Mouse (Mus musculus): ENCODE results near the gene Gm42906.

DNA sequence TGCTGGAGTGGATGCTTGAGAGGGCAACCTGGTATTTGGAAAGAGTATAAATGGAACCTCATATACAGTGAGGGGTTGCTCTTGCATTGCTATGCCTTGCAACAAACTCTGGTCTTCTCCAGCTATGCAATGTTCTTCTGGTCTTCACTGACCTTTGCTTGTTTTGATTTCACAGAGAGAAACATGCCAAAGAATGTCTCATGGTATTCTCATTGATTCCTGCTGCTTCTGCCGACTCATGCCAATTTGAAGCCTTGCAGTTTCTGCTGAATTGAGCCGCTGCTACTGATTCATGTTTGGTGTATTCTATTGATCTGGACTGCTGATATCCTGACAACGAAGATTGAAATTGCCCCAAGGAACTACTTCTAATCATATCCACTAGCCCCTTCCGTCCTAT is 134.4 kb downstream of the Gm42906 start:
- TF ChIP-seq POLR2A (IDR thresholded peaks at IDR 0.05; ENCODE audit: low read depth, low read length), result no peak
- no peak for TF ChIP-seq CTCF (conservative IDR thresholded peaks at IDR 0.05; ENCODE audit: insufficient read depth, insufficient read length, low read depth, low read length)
